Mouse (Mus musculus) E14TG2a.4 (cell line): ENCODE measurements around the gene Emc4.

Experiments
- CTCF ChIP-seq: conservative IDR thresholded peaks from 2 replicates; pipeline ENCODE4 v1.5.1; 2014; ENCODE audit warnings: low read length
- NANOG ChIP-seq: IDR thresholded peaks from 2 replicates; pipeline ENCODE4 v1.6.1; 2014; ENCODE audit warnings: borderline replicate concordance, low read length, mixed read lengths
- POU5F1 ChIP-seq: IDR thresholded peaks from 2 replicates; pipeline ENCODE4 v1.6.1; 2014; ENCODE audit warnings: low read length, borderline replicate concordance

DNA sequence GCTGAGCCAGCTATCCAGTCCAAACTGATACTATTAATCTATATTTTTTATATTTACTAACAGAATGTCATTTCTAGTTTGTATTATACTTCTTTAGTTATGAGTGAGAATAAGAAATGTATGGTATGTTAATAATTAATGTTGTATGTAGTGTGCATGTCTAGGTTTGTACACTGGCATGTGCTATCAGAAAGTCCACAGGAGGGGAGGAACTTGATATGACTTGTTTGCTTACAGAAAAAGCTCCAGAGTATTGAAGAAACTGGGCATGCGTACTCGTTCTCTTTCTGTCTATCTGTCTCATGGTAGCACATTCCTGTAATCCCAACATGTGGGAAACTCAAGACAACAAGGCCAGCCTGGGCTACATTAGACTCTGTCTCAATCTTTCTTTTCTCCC is 49.6 kb downstream of the Emc4 start:
- TF ChIP-seq CTCF (no peak), NANOG (no peak), POU5F1 (no peak)
